Mouse (Mus musculus) cortical plate, adult 2 months (tissue): ENCODE measurements around the gene Gm49403.

ENCODE experiments used
- CTCF ChIP-seq: fragments of 200-500 bp; IDR thresholded peaks from 2 replicates; pipeline ENCODE4 v1.5.1; 2011; ENCODE audit warnings: mild to moderate bottlenecking, control low read depth, low read length; ENCODE audit not compliant: insufficient read depth; ENCODE audit errors: extremely low read depth
- POLR2A ChIP-seq: fragments of 200-500 bp; IDR thresholded peaks from 2 replicates; pipeline ENCODE4 v1.6.1; 2011; ENCODE audit warnings: mild to moderate bottlenecking, low read length, control low read depth; ENCODE audit not compliant: insufficient read depth; ENCODE audit errors: extremely low read depth

DNA sequence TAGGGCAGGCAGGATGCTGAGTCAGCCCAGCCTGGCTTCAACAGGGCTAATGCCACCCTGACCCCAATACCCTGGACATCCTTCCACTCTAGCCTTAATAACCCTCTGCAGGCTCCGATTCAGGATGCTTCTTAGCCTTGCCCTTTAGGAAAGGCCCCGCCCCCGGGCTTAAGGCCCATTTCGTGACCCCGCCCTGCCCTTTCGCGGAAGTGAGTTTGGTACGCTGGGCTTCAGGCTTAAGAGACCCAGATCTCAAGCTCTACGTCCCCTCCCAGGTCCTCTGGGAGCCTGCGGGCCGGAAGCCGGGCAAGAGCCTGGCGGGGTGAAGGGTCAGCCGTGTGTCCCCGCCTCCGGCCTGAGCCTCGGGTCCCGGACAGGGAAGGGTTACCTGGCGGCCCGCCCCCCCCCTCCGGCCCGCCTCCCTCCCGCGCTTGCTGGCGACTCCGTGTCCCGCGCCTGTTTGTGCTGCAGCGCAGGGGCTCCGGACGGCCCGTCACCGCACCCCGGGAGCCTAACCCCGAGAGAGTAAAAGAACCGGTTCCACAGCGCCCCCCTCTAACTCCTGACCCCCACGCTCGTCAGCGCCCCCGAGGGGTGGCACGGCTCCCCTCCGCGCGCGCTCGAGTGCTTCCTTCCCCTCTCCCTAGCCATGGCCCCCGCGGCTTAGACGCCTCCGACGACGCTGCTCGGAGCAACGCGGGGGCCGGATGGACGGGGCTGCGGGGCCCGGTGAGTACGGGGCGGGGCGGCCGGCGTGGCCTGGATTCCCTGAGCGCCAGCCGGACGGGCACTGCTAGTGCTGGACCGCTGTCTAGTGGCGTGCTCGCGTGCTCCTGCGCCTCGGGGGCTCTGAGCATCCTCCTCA, 45.7 kb downstream of the Gm49403 start, which contains the start of the genes Rom1 and Eml3:
- TF ChIP-seq POLR2A (no peak), CTCF (no peak)
